Mouse (Mus musculus): Measurements from ENCODE around the gene Prkag3. TPM values are rescaled to one million over a fixed set of nuclear protein-coding genes. Genes with fewer than 3 reads are reported as not detected.

Gene Prkag3
- polyA plus RNA-seq, 1 experiment from 2014 or later: not detected

DNA sequence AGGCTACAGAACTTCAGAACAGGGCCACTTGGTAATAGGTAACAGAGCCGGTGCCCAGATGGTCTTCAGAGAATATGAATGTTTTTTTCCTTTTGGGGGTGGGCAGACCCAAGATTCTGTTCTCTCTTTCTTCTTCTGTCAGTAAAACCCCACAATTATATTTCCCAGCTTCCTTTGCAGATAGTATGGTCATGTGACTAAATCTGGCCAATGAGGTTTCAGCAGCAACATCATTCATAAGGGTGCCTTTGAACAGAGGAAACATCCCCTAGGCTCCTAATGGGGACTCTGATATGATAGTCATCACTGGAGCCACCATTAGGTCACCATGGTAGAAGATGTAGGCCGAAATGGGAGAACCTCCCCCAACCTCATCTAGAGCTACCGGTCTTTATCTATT lies 3.8 kb upstream of the Prkag3 start:
- Histone ChIP-seq H3K4me2 (ENCODE audit: low read depth, severe bottlenecking) (no peak overlapping the region), H3K27ac (replicated peaks; ENCODE audit: low read depth, low read length) (no peak overlapping the region), H3K4me1 (ENCODE audit: control insufficient read depth, insufficient read depth, low read length) (no peaks in the 10 kb centered on the region), H3K4me3 (ENCODE audit: low read depth, low read length) (no peak overlapping the region), H3K9me3 (ENCODE audit: control insufficient read depth, low read length) (no peaks in the 10 kb centered on the region), H3K36me3 (ENCODE audit: control insufficient read depth, insufficient read depth, low read length) (no peaks in the 10 kb centered on the region), H3K9ac (ENCODE audit: low read length) (no peak overlapping the region), H3K27me3 (ENCODE audit: control insufficient read depth, insufficient read depth, low read length) (0 out of 2 replicates have a peak, but pooled peaks cover 9% of the 10 kb centered on the region)
- DNase-seq (ENCODE audit: low spot score): no peak
- ATAC-seq (ENCODE audit: insufficient number of reproducible peaks, low FRiP score, low TSS enrichment, low read depth): no peak
- 98% methylated on average over 3 of the region's 3 CpGs for WGBS

DNA sequence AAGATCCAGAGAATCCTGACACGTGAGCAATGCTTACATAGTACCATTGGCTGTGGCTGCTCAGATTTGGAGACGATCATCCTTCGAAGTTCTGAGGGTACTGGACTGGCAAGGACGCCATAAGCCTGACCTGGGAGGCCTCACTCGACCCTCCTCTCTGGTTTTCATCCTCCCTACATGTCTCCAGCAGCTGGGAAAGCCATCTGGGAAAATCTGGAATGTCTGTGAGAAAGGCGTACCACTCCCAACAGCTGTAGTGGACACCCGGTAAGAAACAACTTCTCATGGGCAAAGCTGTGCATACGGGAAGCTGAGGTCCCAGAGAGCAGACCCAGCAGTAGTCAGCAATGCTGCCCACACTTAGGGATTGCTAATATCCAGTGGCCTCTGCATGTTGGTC lies 3.1 kb upstream of the Prkag3 start:
- no peak for DNase-seq (ENCODE audit: low spot score)
- Histone ChIP-seq H3K27me3 (ENCODE audit: control insufficient read depth, insufficient read depth, low read length) (0 out of 2 replicates have a peak, but pooled peaks cover 12% of the 10 kb centered on the region), H3K4me2 (ENCODE audit: low read depth, severe bottlenecking) (no peak overlapping the region), H3K9me3 (ENCODE audit: control insufficient read depth, low read length) (no peaks in the 10 kb centered on the region), H3K36me3 (ENCODE audit: control insufficient read depth, insufficient read depth, low read length) (no peaks in the 10 kb centered on the region), H3K9ac (ENCODE audit: low read length) (no peak overlapping the region), H3K27ac (replicated peaks; ENCODE audit: low read depth, low read length) (no peak overlapping the region), H3K4me3 (ENCODE audit: low read depth, low read length) (no peak overlapping the region), H3K4me1 (ENCODE audit: control insufficient read depth, insufficient read depth, low read length) (no peaks in the 10 kb centered on the region)
- ATAC-seq (ENCODE audit: insufficient number of reproducible peaks, low FRiP score, low TSS enrichment, low read depth): no peak
- WGBS: 84% methylated on average over 8 of the region's 8 CpGs

DNA sequence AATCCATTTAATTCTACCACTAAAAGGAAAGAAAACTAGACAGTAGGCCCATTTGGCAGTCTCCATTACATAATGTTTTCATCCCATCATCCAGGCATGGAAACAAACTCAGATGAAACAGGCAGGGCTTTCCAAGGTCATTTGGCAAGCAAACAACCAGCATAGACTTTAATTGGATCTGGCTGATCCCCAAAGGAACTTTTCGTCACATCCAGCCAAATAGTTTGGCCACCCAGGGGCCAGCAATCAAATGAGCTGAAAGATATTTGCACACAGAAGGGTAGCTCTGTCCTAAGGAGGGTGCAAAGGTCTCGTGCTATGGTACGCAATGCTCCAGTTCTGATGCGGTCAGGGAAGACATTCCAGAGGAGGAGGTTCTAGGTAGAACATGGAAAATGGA lies 1.7 kb upstream of the Prkag3 start:
- 85% methylated on average over 4 of the region's 4 CpGs for WGBS
- DNase-seq (ENCODE audit: low spot score): no peak
- no peak for ATAC-seq (ENCODE audit: insufficient number of reproducible peaks, low FRiP score, low TSS enrichment, low read depth)

DNA sequence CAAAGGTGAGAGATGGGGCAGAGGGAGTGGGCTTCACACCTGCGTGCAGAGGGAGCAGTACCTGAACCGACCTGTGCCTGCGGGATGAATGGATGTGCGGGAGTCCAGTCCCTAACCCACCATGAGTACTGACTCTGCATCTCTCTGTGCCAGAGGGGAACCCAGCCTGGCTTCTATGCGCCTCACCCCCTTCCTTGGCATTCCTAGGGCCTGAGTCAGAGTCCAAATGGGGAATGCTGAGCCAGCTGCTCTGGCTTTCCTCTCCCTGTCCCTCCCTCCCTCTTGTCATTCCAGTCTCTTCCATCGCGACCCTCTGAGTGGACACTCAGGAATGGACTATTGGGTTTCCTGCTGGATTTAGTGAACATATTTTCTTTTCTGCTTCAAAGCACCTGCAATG lies 280 bp upstream of the Prkag3 start:
- no peak overlapping the region for H3K4me3 ChIP-seq (ENCODE audit: low read depth, low read length)
- ATAC-seq (ENCODE audit: insufficient number of reproducible peaks, low FRiP score, low TSS enrichment, low read depth) (no peak), DNase-seq (ENCODE audit: low spot score) (no peak)
- 62% methylated on average over 7 of the region's 7 CpGs for WGBS
- no peak overlapping the region for H3K4me2 ChIP-seq (ENCODE audit: low read depth, severe bottlenecking)
- H3K27me3 ChIP-seq (ENCODE audit: control insufficient read depth, insufficient read depth, low read length): 0 out of 2 replicates have a peak, but pooled peaks cover 12% of the 10 kb centered on the region
- no peaks in the 10 kb centered on the region for H3K36me3 ChIP-seq (ENCODE audit: control insufficient read depth, insufficient read depth, low read length)
- no peaks in the 10 kb centered on the region for H3K4me1 ChIP-seq (ENCODE audit: control insufficient read depth, insufficient read depth, low read length)
- no peak overlapping the region for H3K27ac ChIP-seq (replicated peaks; ENCODE audit: low read depth, low read length)
- no peak overlapping the region for H3K9ac ChIP-seq (ENCODE audit: low read length)
- H3K9me3 ChIP-seq (ENCODE audit: control insufficient read depth, low read length): no peaks in the 10 kb centered on the region

More for the DNA sequence above, 1.7 kb upstream of the Prkag3 start:
- Histone ChIP-seq H3K9ac (ENCODE audit: low read length) (no peak overlapping the region), H3K9me3 (ENCODE audit: control insufficient read depth, low read length) (no peaks in the 10 kb centered on the region), H3K36me3 (ENCODE audit: control insufficient read depth, insufficient read depth, low read length) (no peaks in the 10 kb centered on the region), H3K27me3 (ENCODE audit: control insufficient read depth, insufficient read depth, low read length) (0 out of 2 replicates have a peak, but pooled peaks cover 12% of the 10 kb centered on the region), H3K4me2 (ENCODE audit: low read depth, severe bottlenecking) (no peak overlapping the region), H3K27ac (replicated peaks; ENCODE audit: low read depth, low read length) (no peak overlapping the region), H3K4me1 (ENCODE audit: control insufficient read depth, insufficient read depth, low read length) (no peaks in the 10 kb centered on the region), H3K4me3 (ENCODE audit: low read depth, low read length) (no peak overlapping the region)

DNA sequence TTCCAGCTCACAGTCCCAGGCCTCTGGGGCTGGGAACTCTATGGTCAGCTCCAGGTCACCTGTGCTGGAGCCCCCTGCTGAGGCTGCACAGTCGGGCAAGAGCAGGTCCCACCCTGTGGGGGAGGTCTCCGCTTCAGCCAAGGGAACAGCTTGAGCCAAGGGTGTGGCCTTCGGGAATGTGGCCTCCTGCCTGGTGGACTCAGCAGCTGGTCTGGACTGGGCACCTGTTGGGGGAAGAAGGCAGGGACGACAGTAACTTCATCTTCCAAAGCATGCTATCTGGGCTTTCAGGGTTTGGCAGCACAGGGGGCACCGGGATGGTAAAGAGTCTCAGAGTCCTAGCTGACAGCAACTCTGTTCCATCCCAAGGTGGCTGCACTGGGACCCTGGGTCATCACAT lies 1.7 kb downstream of the Prkag3 start:
- DNase-seq (ENCODE audit: low spot score) (no peak), ATAC-seq (ENCODE audit: insufficient number of reproducible peaks, low FRiP score, low TSS enrichment, low read depth) (no peak)
- no peak overlapping the region for H3K4me3 ChIP-seq (ENCODE audit: low read depth, low read length)
- H3K4me1 ChIP-seq (ENCODE audit: control insufficient read depth, insufficient read depth, low read length): no peaks in the 10 kb centered on the region
- H3K9me3 ChIP-seq (ENCODE audit: control insufficient read depth, low read length): no peaks in the 10 kb centered on the region
- 0 out of 2 replicates have a peak, but pooled peaks cover 12% of the 10 kb centered on the region for H3K27me3 ChIP-seq (ENCODE audit: control insufficient read depth, insufficient read depth, low read length)
- 74% methylated on average over 5 of the region's 5 CpGs for WGBS
- no peak overlapping the region for H3K9ac ChIP-seq (ENCODE audit: low read length)
- no peaks in the 10 kb centered on the region for H3K36me3 ChIP-seq (ENCODE audit: control insufficient read depth, insufficient read depth, low read length)
- no peak overlapping the region for H3K4me2 ChIP-seq (ENCODE audit: low read depth, severe bottlenecking)
- H3K27ac ChIP-seq (replicated peaks; ENCODE audit: low read depth, low read length): no peak overlapping the region

DNA sequence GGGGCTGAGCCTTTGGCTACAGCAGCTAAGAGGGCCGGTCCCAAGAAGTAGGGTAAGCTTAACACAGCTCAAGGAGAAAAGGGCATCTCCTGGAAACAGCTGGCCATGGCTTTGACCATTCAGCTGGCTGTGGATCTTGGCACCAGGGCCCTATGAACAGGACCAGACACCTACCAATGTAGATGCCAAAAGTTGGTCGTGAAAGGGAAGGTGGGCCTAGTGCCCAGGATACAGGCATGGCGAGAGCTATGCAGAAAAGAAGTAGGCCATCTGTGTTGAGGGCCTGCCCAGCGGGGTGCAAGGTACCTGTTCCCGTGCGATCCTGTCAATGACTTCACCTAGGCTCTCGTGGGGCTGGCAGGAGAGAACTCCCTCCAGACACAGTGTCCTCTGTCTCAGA lies 8.2 kb downstream of the Prkag3 start:
- no peak for DNase-seq (ENCODE audit: low spot score)
- no peak overlapping the region for H3K27ac ChIP-seq (replicated peaks; ENCODE audit: low read depth, low read length)
- no peaks in the 10 kb centered on the region for H3K36me3 ChIP-seq (ENCODE audit: control insufficient read depth, insufficient read depth, low read length)
- ATAC-seq (ENCODE audit: insufficient number of reproducible peaks, low FRiP score, low TSS enrichment, low read depth): no peak
- no peak overlapping the region for H3K4me2 ChIP-seq (ENCODE audit: low read depth, severe bottlenecking)
- no peaks in the 10 kb centered on the region for H3K27me3 ChIP-seq (ENCODE audit: control insufficient read depth, insufficient read depth, low read length)
- no peak overlapping the region for H3K9ac ChIP-seq (ENCODE audit: low read length)
- H3K4me3 ChIP-seq (ENCODE audit: low read depth, low read length): no peak overlapping the region
- WGBS: 80% methylated on average over 7 of the region's 7 CpGs
- no peaks in the 10 kb centered on the region for H3K4me1 ChIP-seq (ENCODE audit: control insufficient read depth, insufficient read depth, low read length)
- H3K9me3 ChIP-seq (ENCODE audit: control insufficient read depth, low read length): no peaks in the 10 kb centered on the region

DNA sequence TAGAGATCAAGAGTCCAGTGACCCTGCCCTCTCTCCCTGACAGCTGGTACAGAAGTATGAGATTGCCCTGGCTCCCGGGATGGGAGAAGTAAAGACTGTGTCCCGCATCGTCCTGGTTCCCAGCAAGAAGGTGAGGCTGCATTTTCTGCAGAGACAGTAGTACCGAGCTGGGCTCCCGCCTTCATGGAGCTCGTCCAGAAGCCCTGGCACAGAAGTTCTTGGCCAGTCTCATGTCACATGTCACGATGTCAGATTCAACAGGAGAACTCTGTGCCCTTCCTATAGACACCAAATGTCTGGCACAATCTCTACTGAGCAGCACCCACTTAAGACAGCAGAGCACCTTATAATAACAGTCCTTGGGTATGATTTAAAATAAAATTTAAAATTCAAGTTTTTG lies 11.5 kb downstream of the Prkag3 start:
- no peaks in the 10 kb centered on the region for H3K36me3 ChIP-seq (ENCODE audit: control insufficient read depth, insufficient read depth, low read length)
- H3K9me3 ChIP-seq (ENCODE audit: control insufficient read depth, low read length): no peaks in the 10 kb centered on the region
- no peak overlapping the region for H3K4me2 ChIP-seq (ENCODE audit: low read depth, severe bottlenecking)
- 86% methylated on average over 7 of the region's 7 CpGs for WGBS
- no peak for DNase-seq (ENCODE audit: low spot score)
- H3K4me1 ChIP-seq (ENCODE audit: control insufficient read depth, insufficient read depth, low read length): no peaks in the 10 kb centered on the region
- H3K4me3 ChIP-seq (ENCODE audit: low read depth, low read length): no peak overlapping the region
- no peak overlapping the region for H3K9ac ChIP-seq (ENCODE audit: low read length)
- no peaks in the 10 kb centered on the region for H3K27me3 ChIP-seq (ENCODE audit: control insufficient read depth, insufficient read depth, low read length)
- H3K27ac ChIP-seq (replicated peaks; ENCODE audit: low read depth, low read length): no peak overlapping the region
- no peak for ATAC-seq (ENCODE audit: insufficient number of reproducible peaks, low FRiP score, low TSS enrichment, low read depth)

DNA sequence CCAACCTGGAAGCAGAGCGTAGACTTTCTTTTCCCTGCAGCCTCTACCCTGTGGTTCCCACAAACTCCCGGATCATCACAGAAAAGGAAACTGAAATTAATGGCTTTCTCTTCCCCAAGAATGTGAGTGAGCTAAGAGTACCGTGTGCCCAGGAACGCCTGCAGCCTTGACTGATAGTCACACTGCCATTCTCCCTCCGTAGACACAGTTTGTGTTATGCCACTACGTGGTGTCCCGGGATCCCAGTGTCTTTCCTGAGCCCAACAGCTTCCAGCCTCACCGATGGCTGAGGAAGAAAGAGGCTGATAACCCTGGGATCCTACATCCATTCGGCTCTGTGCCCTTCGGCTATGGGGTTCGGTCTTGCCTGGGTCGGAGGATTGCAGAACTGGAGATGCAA lies 12.0 kb downstream of the Prkag3 start:
- Histone ChIP-seq H3K36me3 (ENCODE audit: control insufficient read depth, insufficient read depth, low read length) (no peaks in the 10 kb centered on the region), H3K27ac (replicated peaks; ENCODE audit: low read depth, low read length) (no peak overlapping the region), H3K4me3 (ENCODE audit: low read depth, low read length) (no peak overlapping the region), H3K27me3 (ENCODE audit: control insufficient read depth, insufficient read depth, low read length) (no peaks in the 10 kb centered on the region), H3K9ac (ENCODE audit: low read length) (no peak overlapping the region), H3K9me3 (ENCODE audit: control insufficient read depth, low read length) (no peaks in the 10 kb centered on the region), H3K4me1 (ENCODE audit: control insufficient read depth, insufficient read depth, low read length) (no peaks in the 10 kb centered on the region), H3K4me2 (ENCODE audit: low read depth, severe bottlenecking) (no peak overlapping the region)
- ATAC-seq (ENCODE audit: insufficient number of reproducible peaks, low FRiP score, low TSS enrichment, low read depth): no peak
- 92% methylated on average over 12 of the region's 12 CpGs for WGBS
- DNase-seq (ENCODE audit: low spot score): no peak

DNA sequence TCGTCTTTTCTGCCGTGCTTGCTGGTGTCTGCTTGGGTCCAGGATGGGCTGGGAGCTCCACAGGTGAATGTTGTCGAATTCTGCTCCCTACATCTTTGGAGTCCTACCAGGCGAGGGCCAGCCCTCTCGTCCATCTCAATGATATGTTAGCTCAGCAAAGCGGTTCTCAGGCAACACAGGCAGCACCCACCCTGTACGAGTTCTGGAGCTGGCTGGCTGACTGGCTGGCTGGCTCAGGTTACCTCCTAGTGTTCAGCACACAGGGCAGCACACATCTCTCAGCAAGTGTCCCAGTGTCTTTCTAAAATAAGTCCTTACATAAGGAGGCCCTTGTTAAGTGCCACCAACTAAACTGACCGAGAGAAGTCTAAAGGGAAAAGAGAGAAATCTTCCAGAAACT lies 20.6 kb downstream of the Prkag3 start:
- ATAC-seq (ENCODE audit: insufficient number of reproducible peaks, low FRiP score, low TSS enrichment, low read depth): no peak
- Histone ChIP-seq H3K9ac (ENCODE audit: low read length) (no peak overlapping the region), H3K27me3 (ENCODE audit: control insufficient read depth, insufficient read depth, low read length) (no peaks in the 10 kb centered on the region), H3K4me1 (ENCODE audit: control insufficient read depth, insufficient read depth, low read length) (no peaks in the 10 kb centered on the region), H3K4me3 (ENCODE audit: low read depth, low read length) (no peak overlapping the region), H3K27ac (replicated peaks; ENCODE audit: low read depth, low read length) (no peak overlapping the region), H3K4me2 (ENCODE audit: low read depth, severe bottlenecking) (no peak overlapping the region), H3K36me3 (ENCODE audit: control insufficient read depth, insufficient read depth, low read length) (no peaks in the 10 kb centered on the region), H3K9me3 (ENCODE audit: control insufficient read depth, low read length) (no peaks in the 10 kb centered on the region)
- 74% methylated on average over 8 of the region's 8 CpGs for WGBS
- DNase-seq (ENCODE audit: low spot score): no peak

Measured in limb, embryonic 11.5 days (tissue).